Mouse (Mus musculus): ENCODE measurements around the gene Prpf40a. TPM values are rescaled to one million over a fixed set of nuclear protein-coding genes. Genes with fewer than 3 reads are reported as not detected.

The Prpf40a gene
- polyA plus RNA-seq, 1 experiment, result 14.2 TPM

GRCm38 (mm10) chr2:53199203-53199602, 8.1 kb upstream of the Prpf40a start:
- Histone ChIP-seq H3K4me1 (ENCODE audit: control insufficient read depth, insufficient read depth, insufficient read length) (no peaks in the 10 kb centered on the region; the same call in 1 of the 2 replicates), H3K27ac (ENCODE audit: insufficient read depth, low read length) (no peak overlapping the region), H3K4me3 (ENCODE audit: extremely low read depth, insufficient read depth, insufficient read length) (no peak overlapping the region), H3K36me3 (ENCODE audit: control insufficient read depth, insufficient read depth, low read length) (peaks cover 4% of the 10 kb centered on the region), H3K27me3 (ENCODE audit: control insufficient read depth, insufficient read depth, low read length) (no peaks in the 10 kb centered on the region)
- DNase-seq (ENCODE audit: low read depth in 1 of 2, low spot score in 2 of 2), result no peak
- TF ChIP-seq POLR2A (IDR thresholded peaks at IDR 0.05; ENCODE audit: low read depth, low read length), result no peak
- no peak for TF ChIP-seq CTCF (IDR thresholded peaks at IDR 0.05; ENCODE audit: extremely low read depth, insufficient read depth, insufficient read length, insufficient replicate concordance)
- 90% methylated on average over 1 of the region's 1 CpGs for WGBS

GRCm38 (mm10) chr2:53196431-53196830, 5.3 kb upstream of the Prpf40a start:
- Histone ChIP-seq H3K36me3 (ENCODE audit: control insufficient read depth, insufficient read depth, low read length) (peaks cover 4% of the 10 kb centered on the region), H3K27me3 (ENCODE audit: control insufficient read depth, insufficient read depth, low read length) (no peaks in the 10 kb centered on the region), H3K4me1 (ENCODE audit: control insufficient read depth, insufficient read depth, insufficient read length) (no peaks in the 10 kb centered on the region; the same call in 1 of the 2 replicates), H3K4me3 (ENCODE audit: extremely low read depth, insufficient read depth, insufficient read length) (no peak overlapping the region), H3K27ac (ENCODE audit: insufficient read depth, low read length) (no peak overlapping the region)
- no peak for TF ChIP-seq POLR2A (IDR thresholded peaks at IDR 0.05; ENCODE audit: low read depth, low read length)
- no peak for TF ChIP-seq CTCF (IDR thresholded peaks at IDR 0.05; ENCODE audit: extremely low read depth, insufficient read depth, insufficient read length, insufficient replicate concordance)
- 95% methylated on average over 10 of the region's 10 CpGs for WGBS
- no peak for DNase-seq (ENCODE audit: low read depth in 1 of 2, low spot score in 2 of 2)

- peak overlapping the region; percentile 92 for H3K4me3 ChIP-seq (ENCODE audit: extremely low read depth, insufficient read depth, insufficient read length)
- peaks cover 2% of the 10 kb centered on the region; the same call in 1 of the 2 replicates for H3K4me1 ChIP-seq (ENCODE audit: control insufficient read depth, insufficient read depth, insufficient read length)
- DNase-seq (ENCODE audit: low read depth in 1 of 2, low spot score in 2 of 2), result no peak
- WGBS, result under 1% methylated on average over 20 of the region's 20 CpGs
- H3K36me3 ChIP-seq (ENCODE audit: control insufficient read depth, insufficient read depth, low read length), result peaks cover 7% of the 10 kb centered on the region
- no peaks in the 10 kb centered on the region for H3K27me3 ChIP-seq (ENCODE audit: control insufficient read depth, insufficient read depth, low read length)
- H3K27ac ChIP-seq (ENCODE audit: insufficient read depth, low read length), result peak overlapping the region; percentile 88
- no peak for TF ChIP-seq POLR2A (IDR thresholded peaks at IDR 0.05; ENCODE audit: low read depth, low read length)
- TF ChIP-seq CTCF (IDR thresholded peaks at IDR 0.05; ENCODE audit: extremely low read depth, insufficient read depth, insufficient read length, insufficient replicate concordance), result no peak
Measured at GRCm38 (mm10) chr2:53192386-53192785, 1.3 kb upstream of the Prpf40a start.

DNA sequence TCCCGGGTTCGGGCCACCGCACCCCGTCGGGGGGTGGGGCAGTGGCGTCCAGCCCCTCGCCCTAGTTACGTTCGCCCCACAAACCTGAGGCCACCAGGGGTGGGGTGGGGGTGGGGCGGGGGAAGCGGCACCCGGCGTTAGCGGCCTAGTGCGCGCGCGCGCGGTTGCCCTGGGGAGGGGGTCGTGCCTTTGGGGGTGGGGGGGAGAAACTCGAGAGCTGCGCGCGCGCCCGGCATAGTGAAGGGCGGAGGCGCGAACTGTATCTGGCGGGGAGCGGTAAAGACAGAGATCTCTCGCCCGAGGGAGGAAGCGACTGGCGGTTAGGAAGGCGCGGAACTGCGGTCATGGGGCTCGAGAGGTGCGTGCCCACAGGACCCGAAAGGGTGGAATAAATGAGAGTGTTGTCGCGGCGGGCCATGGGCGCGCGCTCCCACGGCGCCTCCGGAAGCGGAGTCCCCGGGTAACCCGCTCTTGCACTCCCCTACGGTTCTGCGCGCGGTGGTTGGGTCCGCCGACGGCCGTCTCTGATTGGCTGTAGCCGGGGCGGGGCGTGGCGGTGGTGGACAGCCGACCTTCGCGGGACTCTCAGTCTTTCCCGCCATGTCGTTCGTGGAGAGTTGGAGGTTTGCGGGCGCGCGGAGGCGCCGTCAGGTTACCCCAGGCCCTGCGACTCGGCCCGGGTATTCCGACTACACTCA, 588 bp upstream of the Prpf40a start, which contains the start of gene Arl6ip6:
Gene Arl6ip6 (plus strand): TSS at position 204 of the 698 bp plus-strand sequence.
- Histone ChIP-seq H3K4me3 (ENCODE audit: extremely low read depth, insufficient read depth, insufficient read length) (peak within 1 kb of the TSS; percentile 92), H3K4me1 (ENCODE audit: control insufficient read depth, insufficient read depth, insufficient read length) (peaks cover 2% of the 10 kb centered on the region; the same call in 1 of the 2 replicates), H3K27ac (ENCODE audit: insufficient read depth, low read length) (peak within 1 kb of the TSS; percentile 99), H3K27me3 (ENCODE audit: control insufficient read depth, insufficient read depth, low read length) (no peaks in the 10 kb centered on the region), H3K36me3 (ENCODE audit: control insufficient read depth, insufficient read depth, low read length) (peaks cover 7% of the 10 kb centered on the region)
- peak; percentile 90 to 98 for DNase-seq (ENCODE audit: low read depth in 1 of 2, low spot score in 2 of 2)
- under 1% methylated on average over 76 of the region's 82 CpGs for WGBS
- no peak for TF ChIP-seq CTCF (IDR thresholded peaks at IDR 0.05; ENCODE audit: extremely low read depth, insufficient read depth, insufficient read length, insufficient replicate concordance)
- peak; percentile 49 for TF ChIP-seq POLR2A (IDR thresholded peaks at IDR 0.05; ENCODE audit: low read depth, low read length)

GRCm38 (mm10) chr2:53189811-53190210, 1.3 kb downstream of the Prpf40a start:
- no peak for DNase-seq (ENCODE audit: low read depth in 1 of 2, low spot score in 2 of 2)
- Histone ChIP-seq H3K27ac (ENCODE audit: insufficient read depth, low read length) (no peak overlapping the region), H3K27me3 (ENCODE audit: control insufficient read depth, insufficient read depth, low read length) (no peaks in the 10 kb centered on the region), H3K4me3 (ENCODE audit: extremely low read depth, insufficient read depth, insufficient read length) (no peak overlapping the region), H3K36me3 (ENCODE audit: control insufficient read depth, insufficient read depth, low read length) (peaks cover 3% of the 10 kb centered on the region), H3K4me1 (ENCODE audit: control insufficient read depth, insufficient read depth, insufficient read length) (peaks cover 2% of the 10 kb centered on the region; the same call in 1 of the 2 replicates)
- no peak for TF ChIP-seq POLR2A (IDR thresholded peaks at IDR 0.05; ENCODE audit: low read depth, low read length)
- TF ChIP-seq CTCF (IDR thresholded peaks at IDR 0.05; ENCODE audit: extremely low read depth, insufficient read depth, insufficient read length, insufficient replicate concordance), result no peak
- 89% methylated on average over 3 of the region's 3 CpGs for WGBS

- peaks cover 4% of the 10 kb centered on the region for H3K36me3 ChIP-seq (ENCODE audit: control insufficient read depth, insufficient read depth, low read length)
- H3K4me3 ChIP-seq (ENCODE audit: extremely low read depth, insufficient read depth, insufficient read length), result no peak overlapping the region
- H3K27me3 ChIP-seq (ENCODE audit: control insufficient read depth, insufficient read depth, low read length), result no peaks in the 10 kb centered on the region
- TF ChIP-seq POLR2A (IDR thresholded peaks at IDR 0.05; ENCODE audit: low read depth, low read length) (no peak), CTCF (IDR thresholded peaks at IDR 0.05; ENCODE audit: extremely low read depth, insufficient read depth, insufficient read length, insufficient replicate concordance) (no peak)
- no peak overlapping the region for H3K27ac ChIP-seq (ENCODE audit: insufficient read depth, low read length)
- DNase-seq (ENCODE audit: low read depth in 1 of 2, low spot score in 2 of 2), result no peak
- no peaks in the 10 kb centered on the region; the same call in 1 of the 2 replicates for H3K4me1 ChIP-seq (ENCODE audit: control insufficient read depth, insufficient read depth, insufficient read length)
Measured at GRCm38 (mm10) chr2:53179876-53180275, 11.2 kb downstream of the Prpf40a start.

DNA sequence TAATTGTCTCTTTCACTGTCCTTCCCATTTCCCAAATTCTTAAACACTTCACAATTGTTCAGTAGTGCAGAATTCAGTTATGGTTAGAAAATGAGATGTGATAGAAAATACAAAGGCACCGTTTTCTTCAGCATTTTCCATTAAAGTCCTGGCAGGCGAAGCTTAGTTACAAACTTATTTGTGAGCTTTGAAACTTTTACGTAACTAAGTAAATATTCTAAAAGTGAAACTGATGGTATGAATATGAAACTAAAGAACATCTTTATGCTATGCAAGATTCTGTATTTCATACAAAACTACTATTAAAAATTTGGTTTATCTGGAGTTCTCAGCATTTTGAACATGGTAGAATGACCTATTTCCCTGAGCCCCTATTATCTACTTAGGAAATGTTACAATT, 12.1 kb downstream of the Prpf40a start:
- Histone ChIP-seq H3K27ac (ENCODE audit: insufficient read depth, low read length) (no peak overlapping the region), H3K27me3 (ENCODE audit: control insufficient read depth, insufficient read depth, low read length) (no peaks in the 10 kb centered on the region), H3K4me1 (ENCODE audit: control insufficient read depth, insufficient read depth, insufficient read length) (no peaks in the 10 kb centered on the region), H3K36me3 (ENCODE audit: control insufficient read depth, insufficient read depth, low read length) (peaks cover 8% of the 10 kb centered on the region), H3K4me3 (ENCODE audit: extremely low read depth, insufficient read depth, insufficient read length) (no peak overlapping the region)
- no peak for DNase-seq (ENCODE audit: low read depth in 1 of 2, low spot score in 2 of 2)
- TF ChIP-seq CTCF (IDR thresholded peaks at IDR 0.05; ENCODE audit: extremely low read depth, insufficient read depth, insufficient read length, insufficient replicate concordance) (no peak), POLR2A (IDR thresholded peaks at IDR 0.05; ENCODE audit: low read depth, low read length) (no peak)
- WGBS, result 87% methylated on average over 3 of the region's 3 CpGs

Data from spleen, adult 2 months (tissue).